Mouse (Mus musculus) right cerebral cortex, adult 2 months (tissue): Measurements from ENCODE around the gene Gpc4.

Source experiments
- DNase-seq, 2 experiments: peaks; one replicate each; pipeline ENCODE4 v3.0.0; 2021 to 2022; ENCODE audit warnings: low spot score in 2 of 2

The Gpc4 gene

GRCm38 (mm10) chrX:52017660-52018059, 147.4 kb downstream of the Gpc4 start:
- DNase-seq = no peak
